Mouse (Mus musculus) liver, postnatal 0 days (tissue): ENCODE measurements around the gene Degs1.

Experiments
- CTCF ChIP-seq: sonication (generic); IDR thresholded peaks from 2 replicates; pipeline ENCODE4 v1.5.1; 2016; ENCODE audit warnings: antibody characterized with exemption, low read depth
- EP300 ChIP-seq: IDR thresholded peaks from 2 replicates; pipeline ENCODE4 v1.6.1; 2016; ENCODE audit warnings: antibody characterized with exemption, low read depth, mild to moderate bottlenecking

GRCm38 (mm10) chr1:182302916-182303315, 20.3 kb upstream of the Degs1 start:
- TF ChIP-seq EP300 (no peak), CTCF (no peak)
